Mouse (Mus musculus) lung, postnatal 0 days (tissue): ENCODE results near the gene Tubb2b. TPM values are rescaled to one million over a fixed set of nuclear protein-coding genes. Genes with fewer than 3 reads are reported as not detected.

Source experiments
- ATAC-seq: fragments of 200-750 bp; cut with Nextera tagmentation; 2 replicates; pipeline ENCODE4 v1.8.0; 2017; ENCODE audit warnings: moderate library complexity
- DNase-seq: peaks from one replicate; pipeline ENCODE4 v3.0.0-alpha.2; 2016; ENCODE audit warnings: low spot score
- H3K27ac ChIP-seq: fragments of 300-500 bp; sonication (generic); 2 replicates; pipeline ENCODE4 v1.5.1; 2014; ENCODE audit warnings: antibody characterized with exemption, mild to moderate bottlenecking, low read length, mixed read lengths
- H3K27me3 ChIP-seq: fragments of 300-500 bp; sonication (generic); replicated peaks from 2 replicates; pipeline ENCODE4 v1.6.1; 2014; ENCODE audit warnings: low read length, mixed read lengths; ENCODE audit not compliant: insufficient read depth
- H3K36me3 ChIP-seq: fragments of 300-500 bp; sonication (generic); 2 replicates; pipeline ENCODE4 v1.6.1; 2014; ENCODE audit warnings: low read length, mixed read lengths; ENCODE audit not compliant: insufficient read depth
- H3K4me1 ChIP-seq: fragments of 300-500 bp; sonication (generic); 2 replicates; pipeline ENCODE4 v1.6.1; 2014; ENCODE audit warnings: antibody characterized with exemption, low read depth, low read length, mixed read lengths; ENCODE audit not compliant: insufficient read depth
- H3K4me2 ChIP-seq: fragments of 300-500 bp; sonication (generic); replicated peaks from 2 replicates; pipeline ENCODE4 v1.6.1; 2014; ENCODE audit warnings: low read depth, mild to moderate bottlenecking, low read length, moderate library complexity, mixed read lengths
- H3K4me3 ChIP-seq: fragments of 300-500 bp; sonication (generic); 2 replicates; pipeline ENCODE4 v1.5.1; 2014; ENCODE audit warnings: low read depth, low read length
- H3K9ac ChIP-seq: fragments of 300-500 bp; sonication (generic); replicated peaks from 2 replicates; pipeline ENCODE4 v1.6.1; 2014; ENCODE audit warnings: low read depth, mild to moderate bottlenecking
- H3K9me3 ChIP-seq: fragments of 300-500 bp; sonication (generic); 2 replicates; pipeline ENCODE4 v1.6.1; 2016; ENCODE audit warnings: low read length, mixed read lengths
- CTCF ChIP-seq: IDR thresholded peaks from 2 replicates; pipeline ENCODE4 v1.5.1; 2016; ENCODE audit warnings: antibody characterized with exemption, mild to moderate bottlenecking
- EP300 ChIP-seq: IDR thresholded peaks from 2 replicates; pipeline ENCODE4 v1.6.1; 2016; ENCODE audit warnings: antibody characterized with exemption, mild to moderate bottlenecking, control low read depth
- WGBS: fragments of 180-500 bp; shearing (Covaris S2); extraction: QIAGEN DNeasy Blood & Tissue Kit; methylation state at CpG from one replicate; pipeline ENCODE4 v1.1.7; 2014; 5-methylcytosine and 5-hydroxymethylcytosine counted together
- polyA plus RNA-seq: library from polyadenylated mRNA; unstranded; fragments of >200 nt; fragmentation: Nextera tagmentation; extraction: Ambion mirVana; gene quantifications from 2 replicates; pipeline ENCODE4 v1.2.1, GENCODE M21; 2015

The Tubb2b gene
- polyA plus RNA-seq, 1 experiment from 2014 or later = 7.5 TPM

DNA sequence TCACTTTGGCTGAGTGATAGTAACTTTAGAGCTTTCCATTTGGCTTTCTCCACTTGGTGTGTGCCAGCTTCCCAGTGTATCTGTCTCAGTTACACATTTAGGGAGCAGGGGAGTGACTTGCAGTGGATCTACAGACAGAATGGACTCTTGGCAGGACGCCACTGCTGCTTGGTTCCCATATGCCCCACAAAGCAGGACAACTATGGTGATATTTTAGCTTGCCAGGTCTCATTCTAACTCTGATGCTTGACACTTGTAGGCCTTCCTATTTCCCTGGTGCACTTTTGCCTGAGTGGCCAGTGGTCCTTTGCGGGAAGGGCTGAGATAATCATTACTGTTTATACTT lies 26.5 kb upstream of the Tubb2b start:
- H3K36me3 ChIP-seq = no peaks in the 10 kb centered on the region
- H3K4me2 ChIP-seq = no peak overlapping the region
- no peaks in the 10 kb centered on the region for H3K9me3 ChIP-seq
- no peaks in the 10 kb centered on the region for H3K27me3 ChIP-seq
- WGBS = 67% methylated on average over 2 of the region's 2 CpGs
- TF ChIP-seq EP300 (no peak), CTCF (no peak)
- H3K27ac ChIP-seq = no peak overlapping the region
- H3K4me1 ChIP-seq = no peaks in the 10 kb centered on the region
- no peak overlapping the region for H3K4me3 ChIP-seq
- ATAC-seq = no peak
- no peak overlapping the region for H3K9ac ChIP-seq
- no peak for DNase-seq

DNA sequence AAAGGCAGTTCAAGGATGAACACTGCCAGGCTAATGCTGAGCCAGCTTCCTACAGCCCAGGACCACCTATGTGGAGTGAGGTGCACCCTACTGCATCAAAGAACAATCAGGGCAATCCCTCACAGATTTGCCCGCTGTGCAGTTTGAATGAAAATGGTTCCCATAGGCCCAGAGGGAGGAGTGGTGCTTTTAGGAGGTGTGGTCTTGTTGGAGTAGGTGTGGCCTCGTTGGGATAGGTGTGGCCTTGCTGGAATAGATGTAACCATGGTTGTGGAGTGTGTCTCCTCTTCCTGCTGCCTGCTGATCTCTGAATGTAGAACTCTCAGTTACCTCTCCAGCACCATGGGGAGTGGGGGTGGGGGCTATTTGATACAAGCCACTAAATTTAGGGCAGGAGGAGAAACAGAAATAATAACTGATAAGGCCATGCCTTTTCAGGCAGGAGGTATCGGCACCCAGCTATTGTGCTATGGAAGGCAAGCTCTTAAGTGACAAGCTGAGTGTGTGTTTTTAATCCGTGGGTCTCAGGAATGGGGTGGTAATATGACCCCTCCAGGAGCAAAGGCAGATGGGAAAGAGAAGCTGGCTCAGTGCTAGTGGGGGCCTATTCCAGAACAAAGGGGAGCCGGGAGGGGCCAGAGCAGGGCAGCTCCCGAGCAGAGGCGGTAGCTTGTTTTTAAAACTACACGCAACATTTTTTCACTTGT lies 26.0 kb upstream of the Tubb2b start:
- no peaks in the 10 kb centered on the region for H3K27me3 ChIP-seq
- no peak overlapping the region for H3K4me3 ChIP-seq
- no peaks in the 10 kb centered on the region for H3K4me1 ChIP-seq
- no peak overlapping the region for H3K27ac ChIP-seq
- H3K36me3 ChIP-seq = no peaks in the 10 kb centered on the region
- TF ChIP-seq EP300 (no peak), CTCF (no peak)
- WGBS = 54% methylated on average over 8 of the region's 8 CpGs
- ATAC-seq = peak; percentile 44; the same call in 1 of the 2 replicates
- no peak overlapping the region for H3K4me2 ChIP-seq
- DNase-seq = peak; percentile 17
- H3K9me3 ChIP-seq = no peaks in the 10 kb centered on the region
- H3K9ac ChIP-seq = no peak overlapping the region

DNA sequence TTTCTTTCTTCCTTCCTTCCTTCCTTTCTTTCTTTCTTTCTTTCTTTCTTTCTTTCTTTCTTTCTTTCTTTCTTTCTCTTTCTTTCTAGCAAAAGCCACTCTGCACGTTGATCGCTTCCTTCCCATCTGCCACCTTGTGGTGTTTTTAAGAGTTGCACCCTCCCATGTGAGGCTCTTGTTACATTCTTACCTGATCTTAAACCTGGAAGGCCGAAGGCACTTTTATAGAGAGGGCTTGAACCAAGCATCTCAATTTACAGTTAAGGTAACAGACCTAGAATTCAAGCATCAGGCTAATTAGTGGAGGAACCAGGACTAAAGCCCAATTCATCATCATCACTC lies 24.6 kb upstream of the Tubb2b start:
- H3K9ac ChIP-seq = no peak overlapping the region
- no peaks in the 10 kb centered on the region for H3K27me3 ChIP-seq
- H3K9me3 ChIP-seq = no peaks in the 10 kb centered on the region
- no peaks in the 10 kb centered on the region for H3K36me3 ChIP-seq
- ATAC-seq (peak; percentile 49; the same call in 1 of the 2 replicates), DNase-seq (peak; percentile 64)
- H3K4me2 ChIP-seq = peak overlapping the region; percentile 32
- no peak overlapping the region for H3K27ac ChIP-seq
- no peak for TF ChIP-seq EP300
- peak; percentile 81 for TF ChIP-seq CTCF
- peaks cover 4% of the 10 kb centered on the region; the same call in 1 of the 2 replicates for H3K4me1 ChIP-seq
- H3K4me3 ChIP-seq = peak overlapping the region; percentile 21
- WGBS = 23% methylated on average over 3 of the region's 3 CpGs

DNA sequence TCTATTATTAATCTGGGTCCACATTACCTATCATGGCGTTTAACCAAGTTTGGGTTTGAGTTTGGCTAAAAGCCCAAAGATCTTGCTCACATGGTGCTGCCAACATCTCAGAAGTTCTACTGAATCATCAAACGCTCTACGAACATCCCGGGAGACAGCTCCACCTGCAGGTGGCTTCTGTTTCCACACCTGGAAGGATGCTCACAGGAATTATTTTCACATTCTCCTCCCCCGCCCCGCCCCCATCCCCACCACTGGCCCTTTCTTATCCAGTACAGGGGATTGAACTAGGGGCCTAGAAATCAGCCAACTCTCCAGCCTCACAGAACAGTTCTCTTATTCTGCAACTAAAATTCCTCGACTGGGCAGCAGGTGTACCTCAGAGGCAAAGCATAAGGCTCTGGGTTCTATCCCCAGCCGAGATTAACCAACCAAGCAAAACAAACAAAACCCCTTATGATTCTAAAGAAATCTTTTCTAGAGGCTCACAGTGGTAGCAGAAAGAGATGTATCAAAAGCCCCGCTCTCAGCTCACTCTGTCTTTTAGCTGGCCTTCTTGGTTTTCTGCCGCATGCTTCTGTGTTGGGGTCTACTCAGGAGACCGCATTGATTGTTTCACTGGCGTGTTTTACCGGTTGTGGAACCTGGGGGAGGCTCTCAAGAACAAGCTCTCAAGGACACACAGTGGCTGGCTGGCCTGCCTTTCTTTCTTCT lies 24.1 kb upstream of the Tubb2b start:
- peak; percentile 83 for DNase-seq
- Histone ChIP-seq H3K9ac (no peak overlapping the region), H3K4me1 (peaks cover 4% of the 10 kb centered on the region; the same call in 1 of the 2 replicates), H3K9me3 (no peaks in the 10 kb centered on the region), H3K36me3 (no peaks in the 10 kb centered on the region), H3K27ac (no peak overlapping the region), H3K27me3 (no peaks in the 10 kb centered on the region), H3K4me3 (peak overlapping the region; percentile 21), H3K4me2 (peak overlapping the region; percentile 32)
- TF ChIP-seq EP300 (no peak), CTCF (peak; percentile 77)
- WGBS = 32% methylated on average over 13 of the region's 13 CpGs
- peak; percentile 77 for ATAC-seq

DNA sequence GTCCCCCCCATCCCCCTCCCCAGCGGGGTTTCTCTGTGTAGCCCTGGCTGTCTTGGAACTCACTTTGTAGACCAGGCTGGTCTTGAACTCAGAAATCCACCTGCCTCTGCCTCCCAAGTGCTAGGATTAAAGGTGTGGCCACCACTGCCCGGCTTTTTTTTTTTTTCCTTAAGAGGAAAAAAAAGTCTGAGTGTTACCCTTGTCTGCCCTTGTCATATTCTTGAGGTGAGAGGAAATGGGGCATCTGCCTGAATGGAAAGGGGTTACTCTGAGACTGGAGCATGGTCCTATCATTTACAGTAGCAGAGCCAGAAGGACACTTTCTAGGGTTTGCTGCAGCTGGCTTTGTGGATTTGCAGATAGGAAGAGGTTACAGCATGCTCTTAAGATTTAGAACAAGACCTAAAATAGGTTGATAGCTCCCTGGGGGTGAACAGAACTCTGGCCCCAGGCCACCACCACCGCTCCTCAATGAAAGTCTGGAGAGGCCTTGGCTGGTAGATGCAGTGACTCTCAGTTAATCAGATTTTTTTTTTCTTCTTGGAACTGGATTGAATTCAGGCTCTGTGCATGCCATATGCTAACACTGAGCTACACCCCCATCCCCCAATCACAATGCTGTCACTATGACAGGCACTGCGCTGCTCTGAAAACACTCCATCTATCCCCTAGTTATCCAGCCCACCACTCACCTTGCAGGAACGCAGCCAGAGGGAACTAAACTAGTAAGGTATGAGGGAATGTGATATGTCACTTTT lies 23.2 kb upstream of the Tubb2b start:
- Histone ChIP-seq H3K36me3 (no peaks in the 10 kb centered on the region), H3K9me3 (no peaks in the 10 kb centered on the region), H3K9ac (no peak overlapping the region), H3K27ac (no peak overlapping the region), H3K27me3 (no peaks in the 10 kb centered on the region), H3K4me2 (no peak overlapping the region), H3K4me1 (peaks cover 4% of the 10 kb centered on the region; the same call in 1 of the 2 replicates), H3K4me3 (no peak overlapping the region)
- ATAC-seq (peak; percentile 11; the same call in 1 of the 2 replicates), DNase-seq (peak; percentile 13)
- no peak for TF ChIP-seq CTCF
- no peak for TF ChIP-seq EP300
- WGBS = 68% methylated on average over 4 of the region's 5 CpGs

DNA sequence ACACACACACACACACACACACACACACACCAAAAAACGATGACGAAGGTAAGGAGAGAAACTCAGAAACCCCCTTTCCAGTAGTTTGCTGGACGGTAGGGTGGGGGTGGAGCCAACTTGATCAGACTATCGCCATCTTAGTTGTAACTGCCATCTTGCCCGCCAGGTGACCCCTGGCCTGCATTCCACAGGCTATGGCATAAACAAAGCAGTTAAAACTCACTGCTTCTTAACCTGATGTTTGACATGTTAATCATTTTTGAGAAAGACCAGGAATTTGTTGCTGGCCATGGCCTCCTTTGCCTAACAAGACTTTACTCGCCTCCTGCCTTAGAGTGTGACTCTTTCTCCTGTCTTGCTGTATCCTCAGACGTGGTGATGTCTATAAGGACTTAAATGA lies 22.4 kb upstream of the Tubb2b start:
- 65% methylated on average over 7 of the region's 7 CpGs for WGBS
- peaks cover 4% of the 10 kb centered on the region; the same call in 1 of the 2 replicates for H3K4me1 ChIP-seq
- no peak for ATAC-seq

More for the DNA sequence above, 22.4 kb upstream of the Tubb2b start:
- Histone ChIP-seq H3K36me3 (no peaks in the 10 kb centered on the region), H3K4me3 (no peak overlapping the region), H3K4me2 (no peak overlapping the region), H3K27me3 (no peaks in the 10 kb centered on the region), H3K27ac (no peak overlapping the region), H3K9me3 (no peaks in the 10 kb centered on the region), H3K9ac (no peak overlapping the region)
- no peak for DNase-seq
- TF ChIP-seq CTCF = no peak
- no peak for TF ChIP-seq EP300
